Mouse (Mus musculus): ENCODE results near the gene Srsf2. TPM values are rescaled to one million over a fixed set of nuclear protein-coding genes. Genes with fewer than 3 reads are reported as not detected.

Gene Srsf2
- 471 TPM for polyA plus RNA-seq (2017; shearing (Covaris generic))

DNA sequence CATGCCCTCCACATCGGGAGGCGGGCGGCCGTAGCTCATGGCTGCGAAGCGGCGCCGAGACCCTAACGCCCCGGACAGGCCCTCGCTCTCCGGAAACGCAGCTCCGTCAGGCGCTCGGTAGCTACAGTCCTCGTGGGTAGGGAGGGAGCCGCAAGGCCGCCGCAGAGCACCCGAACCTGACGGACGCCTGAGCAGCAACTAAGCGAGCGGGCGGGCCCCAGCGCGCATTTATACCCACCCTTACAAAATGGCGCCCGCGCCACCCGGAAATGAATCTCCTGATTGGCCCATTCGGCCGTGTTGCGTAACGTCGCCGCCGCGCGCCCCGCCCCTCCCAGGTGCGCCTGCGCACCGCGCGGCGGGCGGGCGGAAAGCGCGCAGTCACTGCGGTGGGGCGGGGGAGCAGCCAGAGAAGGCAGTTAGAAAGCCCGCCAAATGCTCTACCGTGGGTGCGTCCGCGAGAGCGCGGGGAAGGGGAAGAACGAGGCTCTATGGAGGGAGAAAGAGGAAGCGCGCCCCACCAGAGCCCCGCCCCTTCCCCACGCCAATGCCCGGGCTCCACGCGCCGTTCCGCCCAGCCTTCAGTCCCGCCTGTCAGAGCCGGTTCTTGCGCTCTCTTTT, at the start of gene Srsf2:
TSS of gene Srsf2 (minus strand) at position 204 of the 621 bp plus-strand sequence.

DNA sequence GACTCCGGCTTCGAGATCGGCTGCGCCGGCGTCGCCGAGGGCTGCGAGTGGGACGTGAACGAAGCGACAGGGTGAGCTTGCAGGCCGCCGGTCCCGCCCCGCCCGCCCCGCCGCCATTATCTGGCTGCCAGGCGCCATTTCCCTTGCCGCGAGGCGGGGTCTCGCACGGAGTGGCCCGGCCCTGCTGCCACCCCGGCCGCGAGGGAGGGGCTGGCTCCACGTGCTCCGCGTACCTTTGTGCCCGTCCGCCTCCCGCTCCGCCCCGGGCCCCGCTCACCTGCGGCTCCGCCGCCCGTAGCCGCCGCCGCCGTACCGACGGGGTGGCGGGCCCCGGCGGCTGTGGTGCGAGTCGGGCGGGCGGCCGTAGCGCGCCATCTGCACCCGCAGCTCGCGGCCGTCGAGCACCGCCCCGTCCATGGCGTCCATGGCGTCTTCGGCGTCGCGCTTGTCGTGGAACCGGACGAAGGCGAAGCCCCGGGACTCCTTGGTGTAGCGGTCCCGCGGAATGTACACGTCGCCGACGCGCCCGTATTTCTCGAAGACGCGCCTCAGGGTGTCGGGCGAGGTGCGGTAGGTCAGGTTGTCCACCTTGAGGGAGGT, 503 bp downstream of the Srsf2 start, which contains the start of gene Mfsd11:
TSS of gene Mfsd11 (plus strand) at position 150 of the 600 bp plus-strand sequence.

DNA sequence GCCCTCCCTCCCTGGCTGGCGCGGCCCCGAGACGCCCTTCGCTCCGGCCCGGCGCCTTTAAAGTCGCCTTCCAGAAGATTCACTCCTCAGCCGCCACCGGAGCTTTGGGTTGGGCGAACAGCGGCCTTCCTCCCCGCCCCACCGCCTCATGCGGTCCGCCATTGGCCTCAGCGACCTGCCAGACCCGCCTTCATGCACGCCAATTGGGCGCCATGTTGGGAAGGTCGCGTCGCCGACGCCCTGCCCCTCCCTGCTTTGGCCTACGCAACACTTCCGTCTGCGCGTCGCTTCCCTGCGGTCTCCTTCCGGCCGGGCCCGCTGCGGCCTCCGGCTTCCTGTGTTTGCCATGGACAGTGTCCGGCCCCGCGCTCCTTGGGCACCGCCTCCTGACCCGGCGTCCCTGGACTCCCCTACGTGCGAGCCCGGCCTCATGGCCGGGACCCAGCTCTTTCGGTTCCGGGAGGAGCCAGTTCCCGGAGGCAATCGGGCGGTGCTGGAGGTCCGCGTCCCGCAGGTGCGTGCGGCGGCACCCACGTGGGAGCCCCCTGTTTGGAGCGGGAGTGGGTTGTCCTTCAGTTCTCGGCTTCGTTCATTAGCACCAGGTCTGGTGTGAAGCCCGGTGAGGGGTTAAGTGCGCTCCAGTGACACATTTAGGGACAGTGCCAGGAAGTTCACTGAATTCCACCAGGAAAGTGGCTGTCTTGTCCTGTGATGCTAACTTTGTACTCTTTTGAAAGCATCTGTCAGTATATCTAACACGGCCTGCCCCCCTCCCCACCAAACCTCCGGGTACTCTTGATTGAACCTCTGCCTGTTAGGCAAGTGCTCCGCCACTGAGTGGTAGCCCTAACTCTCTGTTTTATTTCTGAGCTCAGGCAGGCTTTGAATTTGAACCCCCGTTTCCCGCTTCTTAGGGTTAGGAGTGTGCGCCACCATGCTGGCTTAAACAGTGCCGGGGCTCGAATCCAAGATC, 9.3 kb downstream of the Srsf2 start, which contains the start of the genes Mettl23 and Jmjd6:
TSS of gene Mettl23 (plus strand) at position 18 of the 973 bp plus-strand sequence.
TSS of gene Jmjd6 (minus strand) at position 189 of the 973 bp plus-strand sequence.

DNA sequence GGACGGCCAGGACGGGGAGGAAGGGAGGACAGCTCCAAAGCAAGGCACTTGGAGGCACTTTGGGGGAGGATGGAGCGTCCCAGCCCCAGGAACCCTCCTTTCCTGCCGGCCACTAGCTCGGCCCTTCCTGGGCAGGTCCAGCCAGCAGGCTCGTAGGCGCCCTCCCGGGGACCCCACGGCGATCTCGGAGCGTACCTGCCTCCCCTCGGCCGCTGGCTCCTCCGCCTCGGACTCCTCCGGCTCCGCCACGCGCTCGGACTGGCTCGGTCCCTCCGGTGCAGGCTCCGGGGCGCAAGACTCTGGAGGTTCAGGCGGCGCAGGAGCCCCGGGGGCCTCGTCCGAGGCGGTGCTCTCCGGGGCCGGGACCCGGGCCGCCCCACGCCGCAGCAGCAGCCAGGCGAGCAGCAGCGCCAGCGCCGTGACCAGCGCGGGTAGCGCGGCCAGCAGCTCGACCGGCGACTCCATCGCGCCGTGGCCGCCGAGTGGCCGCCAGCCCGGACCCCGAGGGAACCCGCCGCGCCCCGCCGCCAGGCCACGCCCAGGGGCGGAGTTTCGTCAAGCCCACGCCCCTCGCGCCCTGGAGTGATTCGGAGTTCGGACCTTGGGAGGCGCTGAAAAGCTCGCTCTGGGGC, 25.2 kb downstream of the Srsf2 start, which contains the start of gene Mxra7:
TSS of gene Mxra7 (minus strand) at position 513 of the 632 bp plus-strand sequence.

Other genes starting within 250 kb of the Srsf2 start
- gene Rhbdf2, start 226.1 kb downstream of the Srsf2 start, polyA plus RNA-seq (2017; shearing (Covaris generic)) = 12.4 TPM
- 0.23 TPM for gene Prcd, start 199.6 kb downstream of the Srsf2 start, polyA plus RNA-seq (2017; shearing (Covaris generic))
- gene Cygb, start 198.8 kb downstream of the Srsf2 start, polyA plus RNA-seq (2017; shearing (Covaris generic)) = not detected
- not detected for gene St6galnac1, start 77.6 kb downstream of the Srsf2 start, polyA plus RNA-seq (2017; shearing (Covaris generic))
- 0.08 TPM for gene Mxra7, start 25.0 kb downstream of the Srsf2 start, polyA plus RNA-seq (2017; shearing (Covaris generic))
- gene Mettl23, start 9.8 kb downstream of the Srsf2 start, polyA plus RNA-seq (2017; shearing (Covaris generic)) = 208 TPM
- gene Jmjd6, start 9.6 kb downstream of the Srsf2 start, polyA plus RNA-seq (2017; shearing (Covaris generic)) = 73.1 TPM
- gene Mfsd11, start 654 bp downstream of the Srsf2 start, polyA plus RNA-seq (2017; shearing (Covaris generic)) = 24.5 TPM
- not detected for gene Mgat5b, start 65.8 kb upstream of the Srsf2 start, polyA plus RNA-seq (2017; shearing (Covaris generic))